Mouse (Mus musculus): ENCODE measurements at regions not wholly inside any gene's neighbourhood (a gene's known extent, or its start where the extent isn't known, plus 50 kb on each side); places are given as distances from the start of the nearest gene placed in this dataset.

DNA sequence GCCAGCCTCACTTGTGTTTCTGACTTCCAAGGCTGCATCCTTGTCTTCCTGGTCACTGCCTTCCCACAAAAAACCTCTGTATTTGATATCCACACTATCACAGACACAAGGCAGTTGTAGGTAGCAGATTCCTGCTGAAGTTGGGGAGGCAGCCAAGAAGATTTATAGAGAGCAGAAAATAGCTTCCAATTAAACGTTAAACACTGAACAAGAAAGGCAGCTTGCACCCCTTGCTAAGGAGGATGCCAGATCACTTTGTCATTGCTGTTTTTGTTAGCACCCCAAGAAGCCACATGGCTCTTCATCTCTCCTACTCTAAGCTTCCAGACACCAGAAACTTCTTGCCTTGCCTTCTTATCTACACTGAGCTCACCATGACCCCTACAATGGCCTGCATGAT is 219.9 kb downstream of the Qdpr start:
- Histone ChIP-seq H3K4me1 (ENCODE audit: insufficient read depth, low read length) (no peaks in the 10 kb centered on the region), H3K9me3 (ENCODE audit: low read length) (no peaks in the 10 kb centered on the region), H3K4me3 (ENCODE audit: low read length) (no peak overlapping the region), H3K4me2 (ENCODE audit: low read depth, low read length) (no peak overlapping the region), H3K27me3 (ENCODE audit: insufficient read depth, low read length) (no peaks in the 10 kb centered on the region), H3K36me3 (ENCODE audit: insufficient read depth, low read length) (no peaks in the 10 kb centered on the region), H3K9ac (replicated peaks; ENCODE audit: low read length) (no peak overlapping the region), H3K27ac (no peak overlapping the region)
- ATAC-seq, result no peak
- TF ChIP-seq CTCF (IDR thresholded peaks at IDR 0.05; ENCODE audit: low read depth), result no peak
- no peak for DNase-seq (ENCODE audit: low spot score)
- 62% methylated on average over 1 of the region's 1 CpGs for WGBS

DNA sequence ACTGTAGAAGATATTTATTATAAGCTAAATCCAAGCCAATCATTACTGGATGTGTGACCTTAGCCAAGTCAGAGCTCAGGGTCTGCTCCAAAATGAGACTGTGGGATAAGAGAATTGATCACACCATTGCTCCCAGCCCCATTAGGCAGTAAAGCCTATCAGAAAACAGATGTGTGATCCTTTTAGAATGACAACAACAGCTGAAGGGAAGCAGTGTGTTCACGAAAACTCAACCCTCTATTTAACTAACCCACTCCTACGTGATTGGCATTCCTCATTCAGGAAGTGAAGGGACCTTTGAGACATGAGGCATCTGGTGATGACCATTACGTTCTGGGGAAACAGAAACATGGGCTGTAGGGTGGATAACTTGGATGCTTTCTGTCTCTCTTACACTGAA is 220.6 kb downstream of the Qdpr start:
- Histone ChIP-seq H3K9me3 (ENCODE audit: low read length) (no peaks in the 10 kb centered on the region), H3K27ac (no peak overlapping the region), H3K4me2 (ENCODE audit: low read depth, low read length) (no peak overlapping the region), H3K4me3 (ENCODE audit: low read length) (no peak overlapping the region), H3K9ac (replicated peaks; ENCODE audit: low read length) (no peak overlapping the region), H3K4me1 (ENCODE audit: insufficient read depth, low read length) (no peaks in the 10 kb centered on the region), H3K36me3 (ENCODE audit: insufficient read depth, low read length) (no peaks in the 10 kb centered on the region), H3K27me3 (ENCODE audit: insufficient read depth, low read length) (no peaks in the 10 kb centered on the region)
- ATAC-seq, result no peak
- no peak for DNase-seq (ENCODE audit: low spot score)
- WGBS, result 63% methylated on average over 3 of the region's 3 CpGs
- TF ChIP-seq CTCF (IDR thresholded peaks at IDR 0.05; ENCODE audit: low read depth), result no peak

DNA sequence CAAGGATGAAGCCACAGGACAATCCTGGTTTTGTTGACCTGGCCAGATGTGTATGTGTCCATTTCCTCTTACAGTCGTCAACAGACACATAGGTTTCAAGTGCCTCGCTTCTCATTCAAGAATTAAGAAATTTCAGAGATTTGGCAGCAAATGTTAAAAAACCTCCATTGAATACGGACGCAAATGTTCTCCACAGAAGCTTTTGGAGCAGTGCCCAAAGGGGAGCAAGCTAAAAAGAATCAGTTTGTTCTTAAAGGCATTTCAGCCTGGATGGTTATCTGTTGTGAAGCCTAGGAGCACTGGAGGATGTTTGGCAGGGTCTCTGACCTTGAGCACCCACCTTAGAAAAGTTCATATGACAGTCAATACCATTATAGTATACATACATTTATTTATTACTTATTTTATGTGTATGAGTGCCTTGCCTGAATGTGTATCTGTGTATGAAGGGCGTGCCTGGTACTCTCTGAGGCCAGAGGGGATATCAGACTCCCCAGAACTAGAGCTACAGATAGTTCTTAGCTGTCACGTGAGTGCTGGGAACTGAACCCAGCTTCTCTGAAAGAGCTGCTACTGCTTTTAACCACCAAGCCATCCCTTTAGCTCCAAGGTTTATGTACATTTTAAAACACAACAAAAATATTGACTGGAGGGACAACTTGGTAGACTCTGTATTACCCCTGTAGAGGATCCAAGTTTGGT is 221.7 kb downstream of the Qdpr start:
- no peaks in the 10 kb centered on the region for H3K27me3 ChIP-seq (ENCODE audit: insufficient read depth, low read length)
- 63% methylated on average over 6 of the region's 6 CpGs for WGBS

DNA sequence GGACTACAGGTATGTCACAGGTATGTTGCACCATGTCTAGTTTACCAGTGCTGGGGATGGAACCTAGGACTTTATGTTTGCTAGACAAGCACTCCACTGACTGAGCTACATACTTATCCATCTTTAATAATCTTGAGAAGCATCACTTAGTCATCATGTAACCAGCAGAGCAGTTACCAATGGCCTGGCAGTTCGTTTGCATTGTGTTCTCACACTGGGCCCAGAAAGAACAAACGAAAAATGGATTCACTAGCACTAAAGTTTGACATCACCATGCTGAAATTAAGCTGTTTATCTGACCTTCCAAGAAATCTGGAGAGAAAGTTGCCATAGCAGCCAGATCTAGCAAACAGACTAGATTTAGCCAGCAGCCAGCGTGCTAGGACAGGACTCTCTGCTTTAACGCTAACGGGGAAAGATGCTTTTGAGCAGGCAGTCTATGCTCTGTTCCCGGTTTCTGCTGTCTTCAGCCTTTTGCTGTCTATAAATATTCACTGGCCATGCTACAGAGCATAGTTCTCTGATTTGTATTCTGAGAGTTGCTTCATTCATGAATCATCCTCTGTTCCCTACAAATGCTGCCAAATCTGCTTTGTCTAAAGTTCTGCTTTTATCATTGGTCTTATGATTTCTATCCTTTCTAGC is 229.6 kb downstream of the Qdpr start:
- Histone ChIP-seq H3K4me1 (ENCODE audit: insufficient read depth, low read length) (no peaks in the 10 kb centered on the region), H3K9me3 (ENCODE audit: low read length) (no peaks in the 10 kb centered on the region), H3K27ac (no peak overlapping the region), H3K4me3 (ENCODE audit: low read length) (no peak overlapping the region), H3K36me3 (ENCODE audit: insufficient read depth, low read length) (no peaks in the 10 kb centered on the region), H3K27me3 (ENCODE audit: insufficient read depth, low read length) (no peaks in the 10 kb centered on the region), H3K4me2 (ENCODE audit: low read depth, low read length) (no peak overlapping the region), H3K9ac (replicated peaks; ENCODE audit: low read length) (no peak overlapping the region)
- WGBS, result 48% methylated on average over 6 of the region's 6 CpGs
- DNase-seq (ENCODE audit: low spot score), result peak; percentile 37
- TF ChIP-seq CTCF (IDR thresholded peaks at IDR 0.05; ENCODE audit: low read depth), result no peak
- peak; percentile 79 for ATAC-seq

More for the DNA sequence above, 221.7 kb downstream of the Qdpr start:
- no peak overlapping the region for H3K27ac ChIP-seq
- DNase-seq (ENCODE audit: low spot score) (no peak), ATAC-seq (no peak)
- no peaks in the 10 kb centered on the region for H3K4me1 ChIP-seq (ENCODE audit: insufficient read depth, low read length)
- no peak overlapping the region for H3K4me2 ChIP-seq (ENCODE audit: low read depth, low read length)
- H3K9ac ChIP-seq (replicated peaks; ENCODE audit: low read length), result no peak overlapping the region
- H3K36me3 ChIP-seq (ENCODE audit: insufficient read depth, low read length), result no peaks in the 10 kb centered on the region
- no peak overlapping the region for H3K4me3 ChIP-seq (ENCODE audit: low read length)
- no peak for TF ChIP-seq CTCF (IDR thresholded peaks at IDR 0.05; ENCODE audit: low read depth)
- H3K9me3 ChIP-seq (ENCODE audit: low read length), result no peaks in the 10 kb centered on the region

DNA sequence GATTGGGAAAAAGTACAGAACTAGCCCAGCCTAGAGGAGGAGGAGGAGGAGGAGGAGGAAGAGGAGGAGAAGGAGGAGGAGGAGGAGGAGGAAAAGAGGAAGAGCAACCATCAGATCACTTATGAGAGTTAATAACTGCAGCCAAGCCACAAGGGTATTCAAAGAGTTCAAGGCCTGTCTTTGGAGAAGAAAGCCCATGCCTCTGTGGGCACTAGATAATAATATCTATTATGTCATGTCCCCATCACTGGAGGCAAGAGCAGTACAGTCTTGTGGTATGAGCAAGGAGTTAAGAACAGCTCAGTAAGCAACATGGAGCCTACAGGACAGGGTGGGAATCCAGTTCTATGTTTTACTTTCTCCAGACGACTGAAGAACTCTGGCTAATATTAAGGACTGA is 230.5 kb downstream of the Qdpr start:
- Histone ChIP-seq H3K27me3 (ENCODE audit: insufficient read depth, low read length) (no peaks in the 10 kb centered on the region), H3K36me3 (ENCODE audit: insufficient read depth, low read length) (no peaks in the 10 kb centered on the region), H3K4me3 (ENCODE audit: low read length) (no peak overlapping the region), H3K9ac (replicated peaks; ENCODE audit: low read length) (no peak overlapping the region), H3K4me2 (ENCODE audit: low read depth, low read length) (no peak overlapping the region), H3K27ac (no peak overlapping the region), H3K4me1 (ENCODE audit: insufficient read depth, low read length) (no peaks in the 10 kb centered on the region), H3K9me3 (ENCODE audit: low read length) (no peaks in the 10 kb centered on the region)
- DNase-seq (ENCODE audit: low spot score) (no peak), ATAC-seq (no peak)
- no peak for TF ChIP-seq CTCF (IDR thresholded peaks at IDR 0.05; ENCODE audit: low read depth)
- 73% methylated on average over 1 of the region's 1 CpGs for WGBS

DNA sequence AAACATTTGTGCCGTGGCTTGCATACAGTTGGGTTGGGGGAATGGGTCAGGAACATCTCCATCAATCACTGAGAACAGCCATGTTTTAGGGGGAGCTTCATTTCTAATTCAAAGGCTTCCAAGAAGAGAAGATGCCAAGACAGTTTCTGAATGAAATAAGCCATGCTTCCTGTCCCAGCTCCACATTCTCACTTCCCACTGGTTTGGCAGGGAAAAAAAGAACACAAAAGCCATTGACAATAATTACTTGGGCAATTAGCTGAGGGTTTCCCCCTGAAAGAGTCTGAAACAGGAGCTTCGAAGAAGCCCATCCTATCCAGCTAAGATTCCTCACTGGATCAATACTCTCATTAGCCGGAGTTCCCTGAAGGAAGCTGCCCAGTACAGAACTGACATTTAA is 230.9 kb downstream of the Qdpr start:
- H3K27ac ChIP-seq, result no peak overlapping the region
- H3K4me2 ChIP-seq (ENCODE audit: low read depth, low read length), result no peak overlapping the region
- H3K27me3 ChIP-seq (ENCODE audit: insufficient read depth, low read length), result no peaks in the 10 kb centered on the region
- H3K36me3 ChIP-seq (ENCODE audit: insufficient read depth, low read length), result no peaks in the 10 kb centered on the region
- H3K4me1 ChIP-seq (ENCODE audit: insufficient read depth, low read length), result no peaks in the 10 kb centered on the region
- ATAC-seq (no peak), DNase-seq (ENCODE audit: low spot score) (peak; percentile 17)
- no peak for TF ChIP-seq CTCF (IDR thresholded peaks at IDR 0.05; ENCODE audit: low read depth)
- H3K4me3 ChIP-seq (ENCODE audit: low read length), result no peak overlapping the region
- H3K9me3 ChIP-seq (ENCODE audit: low read length), result no peaks in the 10 kb centered on the region
- H3K9ac ChIP-seq (replicated peaks; ENCODE audit: low read length), result no peak overlapping the region
- 51% methylated on average over 3 of the region's 3 CpGs for WGBS

DNA sequence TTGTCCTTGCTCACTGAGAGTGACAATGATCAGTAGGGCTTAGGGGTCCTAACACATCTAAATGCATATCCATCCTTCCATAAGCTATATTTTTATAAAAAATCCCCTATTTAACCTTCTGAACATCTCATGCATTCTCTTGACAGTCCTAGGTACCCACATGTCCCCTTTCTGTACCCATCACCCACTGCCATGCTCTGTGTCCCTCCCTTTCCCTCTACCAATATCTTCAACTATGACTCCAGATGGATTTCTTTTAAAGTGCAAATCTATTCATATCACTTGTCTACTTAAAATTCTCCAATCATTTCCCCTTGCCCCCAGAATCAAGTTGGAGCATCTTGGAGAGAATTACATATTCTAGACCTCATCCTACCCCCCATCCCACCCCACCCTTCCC is 235.6 kb downstream of the Qdpr start:
- Histone ChIP-seq H3K4me3 (ENCODE audit: low read length) (no peak overlapping the region), H3K27ac (no peak overlapping the region), H3K4me1 (ENCODE audit: insufficient read depth, low read length) (no peaks in the 10 kb centered on the region), H3K9me3 (ENCODE audit: low read length) (no peaks in the 10 kb centered on the region), H3K4me2 (ENCODE audit: low read depth, low read length) (no peak overlapping the region), H3K36me3 (ENCODE audit: insufficient read depth, low read length) (no peaks in the 10 kb centered on the region), H3K27me3 (ENCODE audit: insufficient read depth, low read length) (no peaks in the 10 kb centered on the region), H3K9ac (replicated peaks; ENCODE audit: low read length) (no peak overlapping the region)
- TF ChIP-seq CTCF (IDR thresholded peaks at IDR 0.05; ENCODE audit: low read depth), result no peak
- ATAC-seq (no peak), DNase-seq (ENCODE audit: low spot score) (no peak)
